Mouse (Mus musculus) C2C12 (cell line): ENCODE measurements around the gene Chsy1. TPM values are rescaled to one million over a fixed set of nuclear protein-coding genes. Genes with fewer than 3 reads are reported as not detected.
A peak's percentile ranks its signal among the peaks of the same experiment; 100 is the strongest.

ENCODE experiments used
- H3K27me3 ChIP-seq: one replicate; pipeline ENCODE4 v1.6.1; 2011; ENCODE audit not compliant: control insufficient read depth, insufficient read depth, insufficient read length
- H3K36me3 ChIP-seq: one replicate; pipeline ENCODE4 v1.6.1; 2011; ENCODE audit not compliant: control insufficient read depth, insufficient read depth
- H3K4me3 ChIP-seq: one replicate; pipeline ENCODE4 v1.5.1; 2011; ENCODE audit warnings: mild to moderate bottlenecking, control low read depth; ENCODE audit not compliant: poor library complexity, insufficient read depth, severe bottlenecking
- H3K79me2 ChIP-seq: one replicate; pipeline ENCODE4 v1.6.1; 2011; ENCODE audit not compliant: control insufficient read depth, insufficient read depth
- H3K79me3 ChIP-seq: one replicate; pipeline ENCODE4 v1.6.1; 2011; ENCODE audit warnings: low read depth, control low read depth
- H3ac ChIP-seq: one replicate; pipeline ENCODE3; 2011; ENCODE audit warnings: low read depth; ENCODE audit not compliant: control insufficient read depth, insufficient read length
- CEBPB ChIP-seq: IDR thresholded peaks from one replicate; pipeline ENCODE4 v1.6.1; 2011; ENCODE audit warnings: low read depth, mild to moderate bottlenecking, control low read depth, moderate library complexity
- CTCF ChIP-seq: IDR thresholded peaks from one replicate; pipeline ENCODE4 v1.5.1; 2011; ENCODE audit not compliant: control insufficient read depth, insufficient read depth, insufficient read length
- FOSL1 ChIP-seq: IDR thresholded peaks from one replicate; pipeline ENCODE4 v1.8.0; 2011; ENCODE audit warnings: mild to moderate bottlenecking, low read length; ENCODE audit not compliant: poor library complexity, insufficient read depth, severe bottlenecking
- MAX ChIP-seq: IDR thresholded peaks from one replicate; pipeline ENCODE4 v1.6.1; 2011; ENCODE audit warnings: mild to moderate bottlenecking, control low read depth
- MYOD1 ChIP-seq: IDR thresholded peaks from one replicate; pipeline ENCODE4 v1.6.1; 2011; ENCODE audit warnings: low read depth; ENCODE audit not compliant: control insufficient read depth, insufficient read length
- MYOG ChIP-seq: IDR thresholded peaks from one replicate; pipeline ENCODE4 v1.6.1; 2011; ENCODE audit not compliant: control insufficient read depth, insufficient read length; ENCODE audit errors: extremely low read depth
- USF1 ChIP-seq: IDR thresholded peaks from one replicate; pipeline ENCODE4 v1.6.1; 2011; ENCODE audit warnings: low read depth, mild to moderate bottlenecking, control low read depth, moderate library complexity
- polyA plus RNA-seq: library from polyadenylated mRNA; unstranded; fragments of >200 nt; fragmentation: generic; extraction: Trizol; gene quantifications from one replicate; pipeline ENCODE4 v1.2.1, GENCODE M21; 2012; ENCODE audit warnings: missing spikeins

Gene Chsy1
- polyA plus RNA-seq, 1 experiment: 25.5 TPM

DNA sequence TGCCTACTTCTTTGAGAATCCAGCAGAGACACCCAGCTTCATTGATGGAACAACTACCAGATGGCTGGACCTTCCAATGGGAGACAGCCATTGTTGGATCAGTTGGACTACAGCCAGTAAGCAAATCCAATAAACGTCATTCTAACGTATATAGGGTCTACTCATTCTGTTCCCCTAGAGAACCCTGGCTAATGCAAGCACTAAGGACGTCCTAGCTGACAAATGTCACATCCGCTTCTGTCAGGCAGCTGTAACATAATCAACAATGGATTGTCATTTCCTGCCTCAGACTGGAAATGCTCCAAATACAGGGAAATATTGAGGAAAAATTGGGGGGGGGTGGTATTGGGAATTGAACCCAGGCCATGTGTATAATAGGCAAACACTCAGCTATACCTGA lies 3.5 kb upstream of the Chsy1 start:
- TF ChIP-seq USF1 (no peak), MYOD1 (no peak), CTCF (no peak)
- Histone ChIP-seq H3K27me3 (no peaks in the 10 kb centered on the region), H3K4me3 (no peak overlapping the region), H3ac (no peak overlapping the region), H3K79me3 (peaks cover 6% of the 10 kb centered on the region), H3K79me2 (peaks cover 11% of the 10 kb centered on the region), H3K36me3 (no peaks in the 10 kb centered on the region)

DNA sequence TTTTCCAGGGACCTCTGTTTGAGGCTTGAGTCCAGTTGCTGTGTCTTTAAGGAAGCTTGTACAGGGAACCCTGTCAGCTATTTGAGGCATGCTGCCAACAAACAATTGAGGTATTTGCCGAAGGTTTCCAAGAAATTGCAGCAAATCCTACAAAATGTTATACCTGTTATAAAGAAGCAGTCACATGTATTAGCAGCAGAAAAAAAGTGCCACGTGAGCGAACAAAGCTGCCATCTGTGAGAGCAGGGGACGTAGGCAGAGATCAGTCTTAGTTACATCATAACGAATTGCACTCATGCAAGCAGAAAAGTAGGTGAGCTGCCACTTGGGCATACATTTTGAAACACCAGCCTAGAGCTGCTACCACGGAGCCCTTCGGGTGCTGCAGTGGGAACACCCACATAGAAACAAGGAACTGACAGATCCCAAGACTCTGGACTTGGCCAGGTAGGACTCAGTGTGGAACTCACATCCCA lies 2.7 kb upstream of the Chsy1 start:
- H3K27me3 ChIP-seq: no peaks in the 10 kb centered on the region
- no peak overlapping the region for H3ac ChIP-seq
- TF ChIP-seq FOSL1: no peak
- no peak for TF ChIP-seq MAX
- no peak for TF ChIP-seq MYOG
- TF ChIP-seq CEBPB: no peak
- no peak for TF ChIP-seq MYOD1
- no peak for TF ChIP-seq CTCF
- TF ChIP-seq USF1: no peak
- H3K4me3 ChIP-seq: no peak overlapping the region
- H3K36me3 ChIP-seq: no peaks in the 10 kb centered on the region
- H3K79me2 ChIP-seq: peaks cover 20% of the 10 kb centered on the region
- H3K79me3 ChIP-seq: peaks cover 15% of the 10 kb centered on the region

DNA sequence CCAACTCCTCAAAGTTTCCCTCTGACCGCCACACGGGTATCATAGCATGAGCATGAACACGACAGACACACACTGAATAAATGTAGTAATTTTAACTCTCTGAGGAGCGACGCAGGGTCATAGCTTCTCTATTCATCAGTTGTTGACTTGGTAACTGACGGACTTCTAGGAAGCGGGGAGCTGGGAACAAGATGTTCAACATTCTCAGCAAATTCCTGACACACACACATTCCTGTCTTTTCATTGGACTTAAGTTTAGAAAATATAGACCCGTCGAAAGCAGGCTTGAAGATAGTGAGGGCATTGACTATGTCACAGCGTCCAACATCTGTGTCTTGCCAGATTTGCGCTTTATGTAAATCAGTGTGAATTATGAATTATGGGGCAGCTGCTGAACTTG lies 2.1 kb upstream of the Chsy1 start:
- Histone ChIP-seq H3K79me2 (peaks cover 26% of the 10 kb centered on the region), H3K36me3 (no peaks in the 10 kb centered on the region), H3K27me3 (no peaks in the 10 kb centered on the region), H3ac (no peak overlapping the region), H3K79me3 (peaks cover 21% of the 10 kb centered on the region), H3K4me3 (no peak overlapping the region)
- TF ChIP-seq MYOG (no peak), MYOD1 (no peak), CTCF (no peak), USF1 (no peak), MAX (no peak), FOSL1 (no peak), CEBPB (no peak)

DNA sequence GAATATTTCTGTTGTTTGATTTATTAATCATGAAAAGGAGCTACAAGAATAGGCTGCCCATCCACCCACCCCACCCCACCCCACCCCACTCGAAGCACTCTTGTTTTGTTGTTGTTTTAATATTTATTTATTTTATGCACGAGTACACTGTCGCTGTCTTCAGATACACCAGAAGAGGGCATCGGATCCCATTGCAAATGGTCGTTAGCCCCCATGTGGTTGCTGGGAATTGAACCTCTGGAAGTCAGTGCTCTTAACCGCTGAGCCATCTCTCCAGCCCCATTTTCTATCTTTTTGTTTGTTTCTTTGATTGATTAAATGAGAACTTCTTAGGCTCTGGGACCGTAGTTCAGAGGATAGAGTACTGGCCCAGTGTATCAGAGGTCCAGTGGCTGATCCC lies 1.4 kb upstream of the Chsy1 start:
- H3K4me3 ChIP-seq: no peak overlapping the region
- no peaks in the 10 kb centered on the region for H3K27me3 ChIP-seq
- TF ChIP-seq CTCF (peak; percentile 18), MYOD1 (no peak)
- peaks cover 27% of the 10 kb centered on the region for H3K79me3 ChIP-seq
- H3K36me3 ChIP-seq: no peaks in the 10 kb centered on the region
- peaks cover 33% of the 10 kb centered on the region for H3K79me2 ChIP-seq
- H3ac ChIP-seq: no peak overlapping the region

DNA sequence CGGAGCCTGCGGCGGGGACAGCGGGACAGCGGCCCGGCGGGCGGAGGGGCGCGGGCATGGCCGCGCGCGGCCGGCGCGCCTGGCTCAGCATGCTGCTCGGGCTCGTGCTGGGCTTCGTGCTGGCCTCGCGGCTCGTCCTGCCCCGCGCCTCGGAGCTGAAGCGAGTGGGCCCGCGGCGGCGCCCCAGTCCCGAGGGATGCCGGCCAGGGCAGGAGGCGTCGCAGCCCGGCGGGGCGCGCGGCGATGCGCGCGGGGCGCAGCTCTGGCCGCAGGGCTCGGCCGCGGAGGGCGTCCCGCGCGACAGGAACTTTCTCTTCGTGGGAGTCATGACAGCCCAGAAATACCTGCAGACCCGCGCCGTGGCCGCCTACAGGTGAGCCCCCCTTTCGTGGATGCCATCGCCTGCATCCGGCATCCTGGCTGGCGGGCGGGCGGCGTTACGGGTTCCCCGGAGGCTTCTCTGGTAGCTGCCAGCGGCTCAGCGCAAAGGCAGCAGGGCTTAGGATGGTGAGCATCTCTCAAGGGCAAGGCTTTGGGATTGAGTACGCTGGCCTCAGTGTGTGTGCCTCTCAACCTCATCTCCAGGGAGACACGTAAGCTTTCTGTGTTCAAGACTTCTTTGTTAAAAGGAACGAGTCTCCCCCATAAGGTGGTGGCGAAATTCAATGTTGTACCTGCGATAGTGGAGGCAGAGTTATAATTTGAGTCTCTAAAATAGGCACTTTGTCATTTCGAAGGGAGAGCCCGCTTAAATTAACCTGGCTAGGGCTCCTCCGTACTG lies 730 bp downstream of the Chsy1 start:
- no peak for TF ChIP-seq MYOG
- TF ChIP-seq USF1: no peak
- TF ChIP-seq MYOD1: no peak
- no peak for TF ChIP-seq MAX
- TF ChIP-seq CEBPB: no peak
- no peak for TF ChIP-seq FOSL1
- TF ChIP-seq CTCF: no peak
- H3K27me3 ChIP-seq: no peaks in the 10 kb centered on the region
- peaks cover 54% of the 10 kb centered on the region for H3K79me2 ChIP-seq
- H3K79me3 ChIP-seq: peaks cover 49% of the 10 kb centered on the region
- H3K36me3 ChIP-seq: peaks cover 7% of the 10 kb centered on the region
- peak overlapping the region; percentile 49 for H3K4me3 ChIP-seq
- peak overlapping the region; percentile 59 for H3ac ChIP-seq

DNA sequence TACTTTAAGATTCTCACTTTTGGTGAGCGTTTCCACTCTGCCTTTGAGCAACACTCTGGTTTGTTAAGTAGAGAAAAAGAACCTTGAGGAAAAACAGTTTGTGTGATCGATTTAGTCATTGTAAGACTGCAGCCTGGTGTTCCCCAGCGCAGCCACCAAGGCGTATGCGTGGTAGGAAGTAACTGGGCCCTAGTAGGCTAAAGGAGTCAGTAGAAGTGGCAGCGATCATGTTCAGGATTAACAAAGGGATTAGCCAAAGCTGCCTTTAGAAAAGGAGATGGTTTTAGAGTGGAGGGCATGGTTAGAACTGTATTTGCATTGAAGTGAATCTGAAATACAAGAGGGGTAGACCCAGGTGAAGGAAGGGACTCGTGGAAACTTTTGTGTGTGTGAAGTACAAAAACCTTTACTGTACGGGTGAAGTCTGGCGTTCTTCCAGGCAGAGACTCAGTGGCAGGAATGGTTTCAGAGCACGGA lies 1.4 kb downstream of the Chsy1 start:
- Histone ChIP-seq H3ac (peak overlapping the region; percentile 59), H3K4me3 (peak overlapping the region; percentile 49), H3K79me3 (peaks cover 55% of the 10 kb centered on the region), H3K79me2 (peaks cover 60% of the 10 kb centered on the region), H3K36me3 (peaks cover 7% of the 10 kb centered on the region), H3K27me3 (no peaks in the 10 kb centered on the region)
- TF ChIP-seq MYOG: no peak
- TF ChIP-seq CTCF: no peak
- TF ChIP-seq MYOD1: no peak
- no peak for TF ChIP-seq FOSL1
- no peak for TF ChIP-seq CEBPB
- TF ChIP-seq USF1: no peak
- TF ChIP-seq MAX: no peak
